Mouse (Mus musculus) olfactory bulb, adult 2 months (tissue): ENCODE data around the gene Cnst.

Source experiments
- CTCF ChIP-seq: fragments of 200-500 bp; IDR thresholded peaks from 2 replicates; pipeline ENCODE4 v1.5.1; 2012; ENCODE audit warnings: low read depth, mild to moderate bottlenecking, low read length, moderate library complexity; ENCODE audit not compliant: insufficient read depth
- POLR2A ChIP-seq: fragments of 200-500 bp; IDR thresholded peaks from 2 replicates; pipeline ENCODE4 v1.6.1; 2012; ENCODE audit warnings: mild to moderate bottlenecking, low read depth, low read length, moderate library complexity; ENCODE audit not compliant: insufficient read depth

GRCm38 (mm10) chr1:179551336-179551735, 5.2 kb downstream of the Cnst start:
- TF ChIP-seq CTCF (no peak), POLR2A (no peak)
